17 mouse cellular contexts compared by ENCODE assay signal in the genomic region with DNA sequence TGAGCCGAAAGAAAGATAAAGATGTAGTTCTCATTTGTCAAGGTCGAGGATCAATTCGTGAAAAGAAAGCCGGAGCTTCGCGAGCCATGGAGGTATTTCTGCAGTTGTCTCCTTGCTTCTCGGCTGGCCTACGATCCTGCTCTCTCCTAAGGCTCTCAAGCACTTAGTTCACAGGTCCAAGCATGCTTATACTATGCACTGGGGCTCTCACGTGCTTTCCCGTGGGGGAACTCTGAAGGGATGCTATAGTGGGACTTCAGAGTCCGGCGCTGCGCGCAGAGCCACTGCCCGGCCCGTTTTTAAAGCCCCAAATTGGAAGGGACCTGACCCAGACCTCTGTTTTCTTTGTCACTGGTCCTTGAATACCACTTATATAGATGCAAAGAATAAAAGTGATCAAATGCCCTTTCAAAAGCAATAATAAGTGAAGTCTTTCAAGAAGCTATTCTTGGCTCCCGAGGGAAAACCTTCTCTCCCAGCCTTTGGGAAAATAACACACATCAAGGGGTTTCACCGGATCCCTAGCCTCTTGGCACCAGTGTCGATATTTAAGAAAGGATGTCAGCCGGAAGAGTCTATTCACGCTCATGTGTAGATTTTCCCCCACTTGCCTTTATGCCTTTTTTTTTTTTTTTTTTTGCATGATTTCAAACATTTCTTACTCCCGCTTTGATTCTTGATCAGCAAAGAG.
DNase-seq lines count a peak whose midpoint lies in the region; ATAC-seq lines count a peak whose summit lies in the region.
"Had no signal": no experiment of that assay in that cellular context is flagged by ENCODE, and none has a peak within 500 bp of the region (broad histone marks: within the 10 kb centered on the region; RNA-seq: fewer than 3 reads in every experiment).

No protein-coding gene starts in this region.

- no peak overlapping the region for H3K9ac ChIP-seq in hindbrain, embryonic 11.5 days (ENCODE audit: low read depth, low read length)
- H3K9ac ChIP-seq in forebrain, embryonic 14.5 days (ENCODE audit: low read length) = no peak overlapping the region
- H3K9ac ChIP-seq in hindbrain, embryonic 16.5 days (ENCODE audit: low read depth, low read length) = no peak overlapping the region
- H3K9ac ChIP-seq in neural tube, embryonic 15.5 days (replicated peaks) = no peak overlapping the region
- H3K9ac ChIP-seq: kidney, embryonic 15.5 days; liver, embryonic 12.5 days; lung, embryonic 15.5 days had no signal

- H3K4me1 ChIP-seq in hindbrain, embryonic 10.5 days (replicated peaks) = peaks cover 28% of the 10 kb centered on the region
- no peaks in the 10 kb centered on the region for H3K4me1 ChIP-seq in hindbrain, embryonic 11.5 days (replicated peaks; ENCODE audit: control insufficient read depth, insufficient read depth, low read length)
- peaks cover 5% of the 10 kb centered on the region for H3K4me1 ChIP-seq in forebrain, embryonic 14.5 days (ENCODE audit: control insufficient read depth, insufficient read depth, low read length)
- H3K4me1 ChIP-seq in hindbrain, embryonic 16.5 days (ENCODE audit: control insufficient read depth, insufficient read depth, low read depth, low read length) = peaks cover 12% of the 10 kb centered on the region
- H3K4me1 ChIP-seq in neural tube, embryonic 15.5 days = peaks cover 28% of the 10 kb centered on the region
- H3K4me1 ChIP-seq: heart, embryonic 10.5 days; liver, embryonic 12.5 days had no signal

- no peak overlapping the region for H3K4me2 ChIP-seq in hindbrain, embryonic 11.5 days (replicated peaks; ENCODE audit: low read depth, low read length)
- H3K4me2 ChIP-seq in forebrain, embryonic 14.5 days (ENCODE audit: low read length) = peak overlapping the region; percentile 18; the same call in 1 of the 2 replicates
- H3K4me2 ChIP-seq in hindbrain, embryonic 16.5 days (ENCODE audit: low read length) = peak overlapping the region; percentile 5; the same call in 1 of the 2 replicates
- H3K4me2 ChIP-seq in neural tube, embryonic 15.5 days = no peak overlapping the region
- H3K4me2 ChIP-seq: liver, embryonic 12.5 days; lung, embryonic 15.5 days had no signal

- no peak for DNase-seq in hindbrain, embryonic 10.5 days (ENCODE audit: low spot score)
- DNase-seq in hindbrain, embryonic 11.5 days (ENCODE audit: low spot score) = no peak
- DNase-seq in forebrain, embryonic 14.5 days (ENCODE audit: low spot score) = peak; percentile 59
- no peak for DNase-seq in lung, postnatal 25 days (ENCODE audit: low spot score)
- no peak for DNase-seq in kidney, adult 11 months
- no peak for DNase-seq in urinary bladder, adult 2 months (ENCODE audit: low spot score)
- DNase-seq: adrenal gland, postnatal 10 days; gastrocnemius, postnatal 36 days; heart, postnatal 14 days; spleen, adult 18-20 months; thymus, adult 18-20 months had no signal

- no peaks in the 10 kb centered on the region for H3K9me3 ChIP-seq in hindbrain, embryonic 10.5 days
- no peaks in the 10 kb centered on the region for H3K9me3 ChIP-seq in hindbrain, embryonic 11.5 days (ENCODE audit: control insufficient read depth, low read length)
- no peaks in the 10 kb centered on the region for H3K9me3 ChIP-seq in forebrain, embryonic 14.5 days (replicated peaks; ENCODE audit: control insufficient read depth, low read length)
- no peaks in the 10 kb centered on the region for H3K9me3 ChIP-seq in hindbrain, embryonic 16.5 days (ENCODE audit: control insufficient read depth, low read length)
- no peaks in the 10 kb centered on the region for H3K9me3 ChIP-seq in neural tube, embryonic 15.5 days (replicated peaks)
- H3K9me3 ChIP-seq: heart, embryonic 10.5 days; kidney, embryonic 15.5 days; liver, embryonic 12.5 days; lung, embryonic 15.5 days had no signal

- H3K27ac ChIP-seq in hindbrain, embryonic 10.5 days = 0 out of 2 replicates have a peak overlapping the region, but pooled peaks have one; percentile 0
- H3K27ac ChIP-seq in hindbrain, embryonic 11.5 days (ENCODE audit: low read depth, low read length) = no peak overlapping the region
- H3K27ac ChIP-seq in forebrain, embryonic 14.5 days (ENCODE audit: low read depth, low read length) = 0 out of 2 replicates have a peak overlapping the region, but pooled peaks have one; percentile 14
- peak overlapping the region; percentile 56; the same call in 1 of the 2 replicates for H3K27ac ChIP-seq in hindbrain, embryonic 16.5 days (ENCODE audit: low read depth, low read length)
- 0 out of 2 replicates have a peak overlapping the region, but pooled peaks have one; percentile 51 for H3K27ac ChIP-seq in neural tube, embryonic 15.5 days (replicated peaks)
- H3K27ac ChIP-seq: heart, embryonic 10.5 days; liver, embryonic 12.5 days; lung, embryonic 15.5 days had no signal

- no peaks in the 10 kb centered on the region for H3K36me3 ChIP-seq in hindbrain, embryonic 10.5 days
- H3K36me3 ChIP-seq in hindbrain, embryonic 11.5 days (ENCODE audit: control insufficient read depth, insufficient read depth, low read length) = no peaks in the 10 kb centered on the region
- H3K36me3 ChIP-seq in forebrain, embryonic 14.5 days (ENCODE audit: control insufficient read depth, insufficient read depth, low read length) = no peaks in the 10 kb centered on the region
- H3K36me3 ChIP-seq in hindbrain, embryonic 16.5 days (ENCODE audit: control insufficient read depth, insufficient read depth, low read length) = no peaks in the 10 kb centered on the region
- H3K36me3 ChIP-seq in neural tube, embryonic 15.5 days = no peaks in the 10 kb centered on the region
- H3K36me3 ChIP-seq: heart, embryonic 10.5 days; kidney, embryonic 15.5 days; liver, embryonic 12.5 days; lung, embryonic 15.5 days had no signal

- no peak for ATAC-seq in hindbrain, embryonic 11.5 days (ENCODE audit: low FRiP score)
- peak; percentile 46 for ATAC-seq in forebrain, embryonic 14.5 days
- no peak for ATAC-seq in hindbrain, embryonic 16.5 days
- no peak for ATAC-seq in neural tube, embryonic 15.5 days (ENCODE audit: low FRiP score)
- ATAC-seq: liver, embryonic 12.5 days had no signal

- no peak overlapping the region for H3K4me3 ChIP-seq in hindbrain, embryonic 10.5 days
- no peak overlapping the region for H3K4me3 ChIP-seq in hindbrain, embryonic 11.5 days (ENCODE audit: low read depth, low read length)
- H3K4me3 ChIP-seq in forebrain, embryonic 14.5 days (ENCODE audit: low read depth, low read length) = no peak overlapping the region
- no peak overlapping the region for H3K4me3 ChIP-seq in hindbrain, embryonic 16.5 days (ENCODE audit: low read length)
- no peak overlapping the region for H3K4me3 ChIP-seq in neural tube, embryonic 15.5 days (replicated peaks)
- H3K4me3 ChIP-seq: heart, embryonic 10.5 days; liver, embryonic 12.5 days; lung, embryonic 15.5 days had no signal

- H3K27me3 ChIP-seq in hindbrain, embryonic 10.5 days (ENCODE audit: insufficient read depth, poor library complexity, severe bottlenecking) = peaks cover 8% of the 10 kb centered on the region; the same call in 1 of the 2 replicates
- H3K27me3 ChIP-seq in hindbrain, embryonic 11.5 days (ENCODE audit: control insufficient read depth, insufficient read depth, low read length) = no peaks in the 10 kb centered on the region
- no peaks in the 10 kb centered on the region for H3K27me3 ChIP-seq in forebrain, embryonic 14.5 days (replicated peaks; ENCODE audit: control insufficient read depth, insufficient read depth, low read length)
- H3K27me3 ChIP-seq in hindbrain, embryonic 16.5 days (replicated peaks; ENCODE audit: control insufficient read depth, insufficient read depth, low read length) = no peaks in the 10 kb centered on the region
- no peaks in the 10 kb centered on the region for H3K27me3 ChIP-seq in neural tube, embryonic 15.5 days (replicated peaks)
- H3K27me3 ChIP-seq: kidney, embryonic 15.5 days; liver, embryonic 12.5 days; lung, embryonic 15.5 days had no signal

- WGBS in hindbrain, embryonic 10.5 days = 75% methylated on average over 22 of the region's 22 CpGs
- 61% methylated on average over 22 of the region's 22 CpGs for whole genome bisulfite sequencing in hindbrain, embryonic 11.5 days
- 37% methylated on average over 22 of the region's 22 CpGs for WGBS in forebrain, embryonic 14.5 days
- WGBS in hindbrain, embryonic 16.5 days = 44% methylated on average over 22 of the region's 22 CpGs
- 55% methylated on average over 22 of the region's 22 CpGs for WGBS in neural tube, embryonic 15.5 days

Comparison
In these comparisons a context has a peak if more than half of its experiments do, and no peak if none do; other contexts are left out.
1. H3K4me2 ChIP-seq: peak in forebrain, embryonic 14.5 days (single experiment) and hindbrain, embryonic 16.5 days (single experiment); none in hindbrain, embryonic 11.5 days (single experiment) and neural tube, embryonic 15.5 days (single experiment).